Mouse (Mus musculus) megakaryocyte progenitor cell, adult 5-6 weeks (primary cell): ENCODE results near the gene Tpcn1. TPM values are rescaled to one million over a fixed set of nuclear protein-coding genes. Genes with fewer than 3 reads are reported as not detected.

Experiments used
- ATAC-seq: replicated peaks from 2 replicates; pipeline ENCODE4 v1.8.0; 2016; ENCODE audit warnings: mild to moderate bottlenecking, moderate TSS enrichment, inconsistent platforms; ENCODE audit not compliant: poor library complexity
- total RNA-seq, 2 experiments: library from RNA; stranded (forward) in 1 of 2; stranded (reverse) in 1 of 2; fragments of 157-497, 149-512 nt in 1 of 2; fragments of 200-1000 nt in 1 of 2; gene quantifications; 2 replicates each; pipeline versions ENCODE4 v1.2.3 to v1.2.4; 2015 to 2017

Tpcn1 gene
- total RNA-seq, 2 experiments from 2014 or later: 17.7 to 37.0 TPM

GRCm38 (mm10) chr5:120579898-120580626 lies 8.4 kb downstream of the Tpcn1 start:
- ATAC-seq: no peak

DNA sequence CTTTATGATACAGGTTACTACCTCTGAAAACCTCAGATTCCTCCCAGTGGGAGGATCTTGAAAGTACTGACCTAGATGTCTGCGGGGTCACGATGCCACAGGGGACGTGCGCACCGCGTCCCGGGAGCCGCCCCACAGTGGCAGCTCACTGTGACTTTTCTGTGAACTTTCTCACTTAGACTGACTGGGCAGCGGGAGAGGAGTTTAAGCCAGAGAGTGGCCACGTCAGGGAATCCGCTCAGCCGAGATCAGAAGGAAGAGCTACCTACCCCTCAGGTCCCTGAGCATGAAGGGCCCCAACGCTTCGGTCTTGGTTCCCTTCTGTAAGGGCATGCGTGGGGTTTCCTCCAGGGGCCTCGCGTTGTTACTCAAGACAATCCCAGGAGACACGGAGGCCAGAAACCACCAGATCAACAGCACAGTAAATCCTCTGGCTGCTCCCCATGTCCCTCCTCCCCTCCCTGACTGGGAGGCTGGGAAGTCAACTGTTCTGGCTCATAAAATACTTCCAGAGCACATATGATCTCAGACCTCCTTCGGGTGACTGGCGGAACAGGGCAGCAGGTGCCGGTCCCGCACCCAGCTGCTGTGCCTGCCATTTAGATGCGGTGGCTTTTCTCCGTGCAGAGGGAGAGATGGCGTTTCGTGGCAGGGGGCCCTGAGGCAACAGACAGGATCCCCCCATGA lies 9.1 kb downstream of the Tpcn1 start:
- peak; percentile 21 for ATAC-seq

DNA sequence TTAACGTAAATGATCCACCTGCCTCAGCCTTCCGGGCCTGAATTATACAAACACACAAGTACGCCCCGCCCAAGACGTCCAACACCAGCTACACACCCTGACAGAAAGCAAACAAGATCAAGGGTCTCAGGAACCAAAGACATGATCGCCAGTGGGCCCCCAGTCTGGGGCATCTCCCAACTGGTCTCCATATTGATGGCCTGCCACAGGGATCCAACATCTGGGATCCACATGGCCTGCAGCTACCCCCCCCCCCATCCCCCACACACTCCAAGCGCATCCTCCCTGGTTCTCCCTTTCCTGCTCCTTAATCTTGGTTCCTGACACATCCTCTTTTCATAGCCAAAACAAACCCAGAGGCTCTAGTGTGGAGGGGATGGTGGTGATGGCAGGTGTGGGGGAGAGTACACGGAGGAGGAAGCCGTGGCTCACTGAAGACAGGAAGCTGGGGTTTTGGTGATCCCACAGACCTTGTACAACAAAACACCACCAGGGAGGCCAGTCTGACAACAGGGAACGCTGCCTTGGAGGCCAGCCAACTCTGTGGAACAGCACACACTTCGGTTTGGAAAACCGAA lies 9.9 kb downstream of the Tpcn1 start:
- ATAC-seq: peak; percentile 63

DNA sequence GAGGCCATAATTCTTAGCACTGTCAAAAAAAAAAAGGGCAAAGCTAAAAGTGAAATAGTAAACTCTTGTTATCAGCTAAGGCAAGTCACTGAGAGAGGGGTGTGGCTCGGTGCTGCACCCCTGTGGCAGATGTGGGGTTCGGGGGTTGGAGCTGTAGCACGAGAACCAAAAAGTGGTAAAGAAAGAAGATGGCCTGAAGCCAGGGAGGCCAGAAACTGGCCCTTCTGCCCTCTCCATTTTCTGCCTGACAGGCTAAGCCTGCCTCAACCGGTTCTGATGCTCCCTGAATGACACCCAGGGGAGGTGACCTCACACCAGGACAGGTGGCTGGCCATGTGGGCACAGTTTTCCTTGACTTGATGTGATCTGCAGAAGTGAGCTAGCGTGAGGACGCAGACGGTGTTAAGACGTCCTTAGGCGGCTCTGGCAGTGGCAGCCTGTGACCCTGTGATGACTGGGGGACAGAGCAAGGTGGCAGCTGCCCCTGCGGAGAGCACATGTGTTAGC lies 10.5 kb downstream of the Tpcn1 start:
- peak; percentile 72 for ATAC-seq

DNA sequence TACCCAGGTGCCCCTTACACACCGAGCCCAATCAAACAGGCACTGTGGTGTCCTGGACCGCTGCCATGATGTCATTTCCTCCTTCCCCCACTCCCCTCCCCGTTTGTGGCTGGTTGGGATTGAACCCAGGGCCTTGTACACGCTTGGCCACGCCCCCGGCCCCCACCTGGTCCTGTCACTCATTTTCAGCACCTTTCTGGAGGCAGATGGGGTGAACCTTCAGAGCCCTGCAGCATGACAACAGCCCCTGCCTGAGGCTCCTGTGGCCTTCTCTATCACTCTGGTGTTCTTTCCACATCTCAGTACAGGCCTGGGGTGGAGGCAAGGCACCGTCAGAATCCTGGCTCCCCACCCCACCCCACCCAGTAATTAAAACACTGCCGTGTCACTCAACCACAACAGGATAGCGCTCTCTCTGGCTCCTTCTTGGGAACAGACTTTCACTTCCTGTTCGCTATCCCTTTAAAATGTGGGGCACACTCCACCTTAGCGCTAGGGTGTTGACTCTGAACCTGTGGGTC lies 11.6 kb downstream of the Tpcn1 start:
- peak; percentile 15; the same call in 1 of the 2 replicates for ATAC-seq

DNA sequence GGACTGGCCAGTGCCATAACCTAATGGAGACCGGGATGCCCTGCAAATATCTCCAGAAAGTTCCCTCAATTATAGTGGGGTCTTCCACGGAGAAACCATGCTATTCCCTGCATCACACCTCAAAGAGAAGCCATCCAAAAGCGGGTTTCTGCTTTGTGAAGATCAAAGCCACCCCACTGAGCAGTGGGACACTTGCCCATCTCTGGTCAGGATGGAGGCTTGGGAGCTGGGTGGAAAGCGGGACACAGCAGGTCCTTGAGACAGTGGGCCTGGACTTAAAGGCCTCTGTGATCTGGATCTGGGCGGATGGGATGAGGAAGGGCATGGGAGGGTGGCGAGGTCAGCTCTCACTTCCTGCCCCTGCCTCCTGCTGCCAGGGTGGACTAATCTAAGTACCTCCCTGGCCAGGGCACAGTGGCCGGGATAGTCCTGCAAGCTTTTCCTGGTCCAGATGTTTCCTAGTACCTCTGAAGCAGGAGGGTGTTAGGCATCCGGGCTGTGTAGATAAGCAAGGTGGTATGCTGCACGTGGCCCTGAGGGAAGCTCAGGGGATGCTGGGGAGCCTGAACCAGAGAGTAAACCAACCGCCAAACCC lies 13.9 kb downstream of the Tpcn1 start:
- ATAC-seq: no peak

DNA sequence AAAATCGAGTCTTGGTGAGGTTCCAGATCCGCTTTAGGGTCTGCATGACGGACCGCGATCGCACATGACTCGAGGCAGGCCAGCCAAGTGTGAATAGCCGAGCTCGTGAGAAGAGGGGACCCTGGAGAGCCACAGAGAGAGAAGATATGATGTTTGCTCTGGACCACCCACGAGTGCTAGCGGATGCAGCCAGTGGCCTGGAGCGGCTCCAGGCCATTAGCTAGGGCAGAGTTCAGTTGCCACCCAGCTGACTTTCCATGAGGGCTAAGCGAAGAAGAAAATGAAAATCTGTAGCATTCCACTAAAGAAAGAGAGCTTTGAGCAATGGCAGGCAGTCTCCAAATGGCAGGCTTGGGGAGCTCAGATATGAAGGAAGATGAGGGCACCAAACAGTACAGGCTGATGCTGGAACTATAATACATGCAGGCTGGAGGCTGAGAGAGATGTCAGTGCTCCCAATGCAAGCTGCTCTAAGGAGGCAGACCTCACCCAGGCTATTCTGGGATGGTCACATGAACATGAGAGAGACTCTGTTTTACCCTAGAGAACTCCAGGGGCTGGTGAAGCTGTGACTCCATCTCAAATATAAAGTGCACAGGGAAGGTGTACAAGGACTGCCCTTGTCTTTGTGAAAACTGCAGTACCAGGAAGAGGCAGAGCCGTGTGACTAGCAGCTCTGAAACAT lies 17.3 kb downstream of the Tpcn1 start:
- no peak for ATAC-seq

- peak; percentile 85 for ATAC-seq
These were observed 18.1 kb downstream of the Tpcn1 start for GRCm38 (mm10) chr5:120570289-120570897.

GRCm38 (mm10) chr5:120569791-120570190 lies 18.7 kb downstream of the Tpcn1 start:
- ATAC-seq: no peak

DNA sequence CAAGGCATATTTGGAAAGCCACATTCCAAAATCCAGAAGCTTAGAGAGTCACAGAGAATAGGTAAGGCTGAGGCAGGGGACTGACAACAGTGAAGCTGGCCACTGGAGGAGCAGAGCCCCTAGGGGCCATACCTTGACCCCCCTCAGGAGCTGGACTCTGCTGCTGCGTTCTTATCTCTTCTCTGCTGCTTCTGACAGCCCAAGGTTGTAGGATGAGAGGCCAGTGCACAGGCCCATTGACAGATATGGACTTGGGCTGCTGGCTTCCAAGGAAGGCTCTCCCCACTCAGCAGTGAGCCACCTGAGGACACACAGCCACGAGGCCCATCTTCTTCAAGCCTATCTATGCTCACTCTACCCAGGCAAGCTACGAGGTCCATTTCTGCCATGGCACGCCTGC lies 19.5 kb downstream of the Tpcn1 start:
- no peak for ATAC-seq

- ATAC-seq: no peak
These were observed 20.1 kb downstream of the Tpcn1 start for GRCm38 (mm10) chr5:120568336-120568768.

GRCm38 (mm10) chr5:120567761-120568211 lies 20.7 kb downstream of the Tpcn1 start:
- ATAC-seq: no peak

DNA sequence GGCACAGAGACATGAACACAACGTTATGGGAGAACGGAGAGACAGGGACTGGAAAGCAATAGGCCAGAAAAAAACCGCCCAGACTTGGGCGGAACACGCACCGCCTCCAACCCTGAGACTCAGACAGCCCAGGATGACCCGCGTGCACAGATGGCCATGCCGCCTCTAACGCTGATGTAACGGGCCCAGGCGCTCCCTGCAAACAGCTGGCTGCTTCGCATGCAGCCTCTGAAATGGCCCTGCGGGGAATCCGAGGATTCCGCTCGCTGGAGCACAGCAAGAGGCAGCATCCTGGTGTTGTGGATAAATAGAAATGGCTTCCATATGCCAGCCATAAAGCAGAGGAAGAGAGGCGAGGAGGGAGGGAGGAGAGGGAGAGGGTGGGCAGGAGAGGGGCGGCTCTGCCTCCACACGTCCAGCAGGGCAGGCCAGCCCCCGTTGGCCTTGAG lies 21.2 kb downstream of the Tpcn1 start:
- ATAC-seq: no peak

DNA sequence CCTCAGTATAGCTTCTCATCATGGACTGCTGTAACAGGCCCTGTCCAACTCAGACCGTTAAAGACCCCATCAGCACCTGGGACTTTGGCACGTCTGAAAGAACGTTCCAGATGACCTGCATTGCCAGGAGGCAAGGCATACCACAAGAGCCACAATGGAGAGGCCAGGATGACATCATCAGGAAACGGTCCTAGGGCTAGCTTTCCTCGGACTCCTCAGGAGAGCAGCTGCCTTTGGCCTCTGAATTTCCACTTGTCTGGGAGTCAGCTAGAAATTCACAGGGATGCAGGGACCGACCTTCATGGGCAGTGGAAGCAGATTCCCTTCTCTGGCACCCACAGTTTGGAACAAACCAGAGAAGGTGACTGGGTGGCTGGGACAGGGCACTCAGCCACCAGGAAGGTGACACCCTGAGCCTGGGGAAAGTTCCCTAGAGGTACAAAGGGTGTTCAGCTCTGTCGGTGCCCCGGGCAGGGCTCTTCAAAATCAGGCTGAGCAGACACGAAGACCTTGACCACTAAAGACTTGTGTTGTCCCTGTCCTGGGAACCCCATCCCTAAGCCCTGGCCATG lies 21.7 kb downstream of the Tpcn1 start:
- ATAC-seq: no peak

- ATAC-seq: no peak
These were observed 22.4 kb downstream of the Tpcn1 start for GRCm38 (mm10) chr5:120566101-120566500.

DNA sequence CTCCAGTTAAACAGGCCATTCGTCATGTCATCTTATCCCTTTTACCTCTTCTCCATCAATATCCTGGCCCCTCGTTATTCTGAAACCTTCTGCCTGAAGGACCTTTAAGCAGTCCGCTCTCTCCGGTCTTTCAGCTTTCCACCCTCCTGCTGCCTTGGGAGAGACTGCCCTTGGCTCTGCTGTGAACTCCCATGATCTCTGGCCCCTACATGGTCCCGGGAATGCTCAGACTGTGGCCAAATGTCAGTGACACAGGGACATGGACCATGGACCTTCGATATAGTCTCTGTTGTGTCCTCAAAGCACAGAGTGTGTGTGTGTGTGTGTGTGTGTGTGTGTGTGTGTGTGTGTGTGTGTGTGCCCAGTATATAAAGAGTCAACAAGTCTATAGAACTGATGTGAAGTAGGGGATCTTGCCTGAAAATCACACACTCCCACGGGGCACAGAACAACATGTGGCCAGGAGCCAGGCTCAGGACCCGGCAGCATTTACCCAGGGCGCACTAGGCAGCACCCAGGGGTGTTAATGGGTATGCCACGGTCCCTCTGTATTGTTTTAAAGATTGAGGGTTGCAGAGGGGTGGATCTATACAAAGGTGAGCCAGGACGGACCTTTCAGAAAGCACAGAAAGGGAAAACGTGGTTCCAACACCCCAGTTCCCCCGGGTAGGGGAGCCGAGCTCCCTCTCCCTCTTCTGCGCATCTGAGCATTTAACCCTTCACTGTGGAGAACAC lies 23.1 kb downstream of the Tpcn1 start:
- ATAC-seq: no peak

- no peak for ATAC-seq
These were observed 24.6 kb downstream of the Tpcn1 start for GRCm38 (mm10) chr5:120563914-120564311.

- no peak for ATAC-seq
These were observed 25.2 kb downstream of the Tpcn1 start for GRCm38 (mm10) chr5:120562956-120563913.
